Mouse (Mus musculus): Measurements from ENCODE around the gene Gm20431. TPM values are rescaled to one million over a fixed set of nuclear protein-coding genes. Genes with fewer than 3 reads are reported as not detected.

The Gm20431 gene
- total RNA-seq, 2 experiments from 2014 or later = 43.9 to 47.8 TPM

DNA sequence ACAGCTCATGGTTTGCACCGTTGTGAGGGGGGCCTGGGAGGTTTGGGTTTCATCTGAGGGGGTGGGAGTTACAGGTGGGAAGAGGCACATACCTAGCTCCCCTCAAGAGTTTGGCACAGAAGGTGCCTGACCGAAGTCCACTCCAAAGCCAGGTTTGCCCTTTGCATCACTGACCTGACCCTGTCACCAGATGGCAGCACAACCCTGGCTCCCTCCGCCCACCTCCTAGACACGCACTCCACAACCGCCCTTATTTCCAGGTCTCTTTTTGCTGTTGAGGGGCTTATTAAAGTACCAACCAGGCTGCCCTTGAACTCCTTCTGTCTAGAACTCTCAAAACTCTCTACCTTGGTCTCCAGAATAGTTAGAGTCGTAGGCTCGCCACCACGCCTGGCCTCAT lies 20.0 kb downstream of the Gm20431 start:
- DNase-seq (ENCODE audit: low spot score in 2 of 2) = no peak
- intact Hi-C loops (cut with DNase I) = loop anchor here (2.0 kb wide), 1 partner anchor 33 kb away; no protein-coding TSS in a partner anchor

DNA sequence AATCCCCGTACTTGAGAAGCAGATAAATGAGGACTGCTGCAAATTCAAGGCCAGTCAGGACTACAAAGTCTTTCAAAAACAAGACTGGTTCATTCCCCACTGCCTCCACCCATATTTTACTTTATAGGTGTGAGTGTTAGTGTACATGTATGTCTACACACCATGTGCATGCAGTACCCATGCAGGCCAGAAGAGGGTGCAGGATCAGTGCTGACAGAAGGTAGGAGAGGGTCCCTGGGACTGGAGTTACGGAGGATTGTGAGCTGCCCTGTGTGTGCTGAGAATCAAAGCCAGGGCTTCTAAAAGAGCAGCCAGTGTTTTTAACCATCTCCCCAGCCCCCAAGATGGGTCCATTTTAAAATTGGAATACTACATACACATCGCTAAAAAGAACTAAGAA lies 21.0 kb downstream of the Gm20431 start:
- no peak for DNase-seq (ENCODE audit: low spot score in 2 of 2)

DNA sequence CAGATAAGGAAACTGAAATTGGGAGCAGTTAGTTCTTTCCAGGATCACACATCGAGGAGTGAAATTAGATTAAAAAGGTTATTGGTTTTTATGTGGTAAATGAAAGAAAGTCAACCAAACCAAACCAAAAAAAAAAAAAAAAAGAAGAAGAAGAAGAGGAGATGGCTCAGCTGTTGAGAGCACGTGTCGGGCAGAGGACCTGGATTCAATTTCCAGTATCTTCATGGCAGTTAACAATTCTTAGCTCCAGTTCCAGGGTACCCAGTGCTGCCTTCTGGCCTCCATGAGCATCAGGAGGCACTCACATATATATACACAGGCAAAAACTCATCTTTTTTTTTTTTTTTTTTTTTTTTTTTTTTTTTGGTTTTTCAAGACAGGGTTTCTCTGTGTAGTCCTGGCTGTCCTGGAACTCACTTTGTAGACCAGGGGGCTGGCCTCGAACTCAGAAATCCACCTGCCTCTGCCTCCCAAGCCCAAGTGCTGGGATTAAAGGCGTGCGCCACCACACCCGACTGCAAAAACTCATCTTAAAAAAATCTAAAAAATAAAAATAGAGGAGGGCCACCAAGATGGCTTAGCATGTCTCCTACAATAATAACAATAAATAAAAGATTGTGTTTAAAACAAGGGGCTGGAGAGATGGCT lies 26.3 kb downstream of the Gm20431 start:
- DNase-seq (ENCODE audit: low spot score in 2 of 2) = no peak
- intact Hi-C loops (cut with DNase I) = no loop called here

More for the DNA sequence above, 21.0 kb downstream of the Gm20431 start:
- intact Hi-C loops (cut with DNase I) = loop anchor here (2.0 kb wide), 1 partner anchor 35 kb away; no protein-coding TSS in a partner anchor

DNA sequence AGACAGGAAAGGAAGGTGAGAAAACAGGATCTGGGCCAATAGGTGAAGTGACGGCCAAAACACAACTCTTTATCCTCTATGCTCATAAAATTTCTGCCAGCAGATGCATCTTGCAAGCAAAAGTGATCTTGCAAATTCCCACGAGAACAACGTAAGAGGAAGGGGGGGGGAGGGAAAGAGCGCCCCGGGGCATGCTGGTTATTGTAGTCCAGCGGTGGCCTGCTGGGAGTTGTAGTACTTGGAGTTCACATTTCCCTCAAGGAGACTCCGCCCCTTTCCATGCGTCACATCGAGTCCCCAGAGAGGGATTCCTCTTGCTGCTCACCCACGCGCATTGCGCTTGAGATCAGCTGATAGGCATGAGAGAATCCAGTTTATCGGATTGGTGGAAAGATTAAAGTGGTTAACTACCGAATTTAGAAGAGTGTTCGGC lies 26.9 kb downstream of the Gm20431 start:
- peak; percentile 98 to 100 for DNase-seq (ENCODE audit: low spot score in 2 of 2)
- intact Hi-C loops (cut with DNase I) = no loop called here

DNA sequence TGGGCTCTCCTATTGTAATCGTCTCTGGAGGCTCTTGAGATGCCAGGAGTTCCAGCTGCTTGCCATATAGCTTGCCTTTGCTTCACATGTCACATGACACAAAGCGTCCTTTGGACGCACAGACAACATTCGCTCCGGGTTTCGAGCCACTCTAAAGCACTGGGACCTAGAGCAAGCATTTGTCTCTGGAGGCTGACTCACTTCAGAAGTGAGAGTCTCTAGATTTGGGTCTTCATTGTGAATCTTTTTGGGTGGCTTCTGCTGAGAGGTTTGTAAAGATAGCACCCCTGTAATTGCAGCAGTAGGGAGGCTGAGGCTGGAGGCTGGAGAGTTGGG lies 27.8 kb downstream of the Gm20431 start:
- intact Hi-C loops (cut with DNase I) = no loop called here
- no peak for DNase-seq (ENCODE audit: low spot score in 2 of 2)

DNA sequence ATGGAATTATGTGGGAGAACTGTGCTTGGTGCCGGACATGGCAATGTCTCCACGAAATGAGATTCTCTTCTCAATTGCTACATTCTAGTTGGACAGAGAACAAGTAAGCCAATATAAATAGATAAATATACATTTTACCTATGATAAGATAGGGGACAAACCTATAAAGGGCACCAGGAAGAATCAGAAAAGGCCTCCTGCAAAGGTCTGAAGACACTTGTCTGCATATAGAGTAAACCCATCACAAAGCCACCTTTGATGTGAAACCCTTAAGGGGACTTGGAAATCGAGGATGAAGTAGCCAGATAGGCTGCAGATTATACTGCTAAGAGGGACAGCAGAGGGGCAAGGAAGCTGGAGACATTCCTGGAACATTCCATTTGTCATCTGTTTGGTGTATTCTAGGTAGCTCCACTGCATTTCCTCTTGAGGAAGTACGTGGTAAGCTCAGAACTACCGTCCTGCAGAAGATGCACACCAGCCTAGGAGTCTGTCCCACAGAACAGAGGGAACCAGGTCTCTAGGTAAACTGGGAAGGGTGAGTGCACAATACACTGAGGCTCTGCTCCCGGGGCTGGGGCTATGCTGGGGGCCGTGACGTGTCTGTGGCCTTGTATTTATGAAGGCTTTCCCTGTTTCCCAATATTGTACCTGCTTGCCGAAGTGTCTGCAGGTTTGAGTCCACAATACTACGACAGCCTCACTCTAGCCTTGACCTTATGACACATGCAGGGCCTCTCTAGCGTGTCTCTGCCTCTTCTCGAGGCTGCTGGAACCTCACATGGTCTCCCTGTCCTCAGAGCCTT lies 28.4 kb downstream of the Gm20431 start:
- intact Hi-C loops (cut with DNase I) = no loop called here
- DNase-seq (ENCODE audit: low spot score in 2 of 2) = no peak

DNA sequence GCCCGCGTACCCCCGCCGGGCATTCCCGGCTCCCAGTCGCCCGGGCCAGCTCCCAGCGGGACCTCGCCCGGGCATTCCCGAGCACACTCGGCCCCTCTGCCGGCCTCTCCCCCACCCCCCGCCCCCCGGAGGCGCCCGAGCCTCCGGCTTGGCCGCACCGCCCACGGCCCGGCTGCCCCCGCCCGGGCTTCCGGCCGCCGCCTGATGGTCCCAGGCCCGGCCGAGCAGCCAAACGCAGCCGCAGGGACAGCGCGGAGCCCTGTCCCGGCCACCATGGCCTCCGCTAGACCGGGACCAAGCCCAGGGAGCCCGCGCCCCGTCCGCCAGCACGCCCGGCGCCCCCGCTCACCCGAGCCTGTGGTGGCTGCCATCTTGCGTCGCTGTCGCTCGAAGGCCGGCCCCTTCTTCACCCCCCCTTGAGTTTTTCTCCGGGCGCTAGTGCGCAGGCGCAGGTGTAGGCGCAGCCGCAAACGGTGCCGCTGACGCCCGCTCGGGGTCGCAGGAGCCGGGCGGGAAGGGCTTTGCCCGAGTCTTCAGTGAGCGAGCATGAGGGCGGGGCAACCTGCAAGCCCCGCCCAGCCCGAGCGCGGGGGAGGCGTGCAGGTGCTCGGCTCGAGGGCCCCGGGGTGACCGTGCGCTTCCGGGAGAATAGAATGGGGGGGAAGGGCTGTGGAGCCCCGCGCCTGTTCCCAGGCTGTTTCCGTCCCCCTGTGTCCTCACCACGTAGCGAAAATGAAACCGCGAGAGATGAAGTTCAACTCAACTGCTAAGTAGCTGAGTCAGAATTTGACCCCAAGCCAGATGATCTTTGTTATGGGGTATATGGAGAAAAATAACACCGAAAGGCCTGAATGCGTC lies 29.5 kb downstream of the Gm20431 start, which contains the start of gene Ube2v1:
Gene Ube2v1, minus strand, starts transcription at position 505 of the 858 bp plus-strand sequence.
- intact Hi-C loops (cut with DNase I) = no loop called here
- DNase-seq (ENCODE audit: low spot score in 2 of 2) = peak; percentile 96 to 98

DNA sequence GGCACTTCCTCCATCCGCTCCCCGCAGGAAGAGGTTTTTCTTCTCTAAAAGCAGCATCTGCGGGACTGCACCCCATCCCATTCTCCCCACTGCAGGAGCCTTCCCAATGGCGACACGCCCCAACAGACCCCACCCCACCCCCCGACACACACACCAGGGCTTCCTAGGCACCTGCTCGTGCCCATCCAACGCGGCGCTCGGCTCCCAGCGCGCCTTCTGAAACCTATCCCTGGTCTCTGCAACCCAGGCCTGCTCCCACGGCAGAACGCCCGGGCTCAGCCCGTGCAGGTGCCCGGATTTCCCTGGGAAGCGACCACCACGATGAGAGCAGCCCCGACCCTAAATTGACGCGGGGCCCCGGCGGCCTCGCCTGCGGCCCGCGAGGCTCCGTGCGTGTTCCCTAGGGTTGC lies 30.1 kb downstream of the Gm20431 start:
- DNase-seq (ENCODE audit: low spot score in 2 of 2) = peak; percentile 23 to 39
- intact Hi-C loops (cut with DNase I) = no loop called here

DNA sequence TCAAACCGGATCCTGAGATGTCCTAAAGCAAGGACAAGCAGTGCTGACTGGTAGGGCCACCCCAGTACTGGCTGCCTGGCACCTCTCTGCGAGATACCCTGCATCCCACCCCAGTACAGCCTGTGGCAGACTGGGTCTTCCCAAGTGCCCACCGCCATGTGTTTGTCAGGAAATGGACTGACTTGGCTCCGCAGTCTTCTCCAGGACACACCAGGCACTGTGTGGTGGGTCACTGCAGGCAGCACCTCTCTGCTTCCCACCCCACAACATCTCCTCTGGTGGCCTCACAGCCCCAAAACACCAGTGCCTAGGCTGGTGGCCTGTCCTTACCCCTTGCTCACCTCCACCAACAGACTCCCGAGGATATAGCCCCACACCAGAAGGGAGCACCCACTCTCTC lies 30.9 kb downstream of the Gm20431 start:
- DNase-seq (ENCODE audit: low spot score in 2 of 2) = no peak
- intact Hi-C loops (cut with DNase I) = no loop called here

DNA sequence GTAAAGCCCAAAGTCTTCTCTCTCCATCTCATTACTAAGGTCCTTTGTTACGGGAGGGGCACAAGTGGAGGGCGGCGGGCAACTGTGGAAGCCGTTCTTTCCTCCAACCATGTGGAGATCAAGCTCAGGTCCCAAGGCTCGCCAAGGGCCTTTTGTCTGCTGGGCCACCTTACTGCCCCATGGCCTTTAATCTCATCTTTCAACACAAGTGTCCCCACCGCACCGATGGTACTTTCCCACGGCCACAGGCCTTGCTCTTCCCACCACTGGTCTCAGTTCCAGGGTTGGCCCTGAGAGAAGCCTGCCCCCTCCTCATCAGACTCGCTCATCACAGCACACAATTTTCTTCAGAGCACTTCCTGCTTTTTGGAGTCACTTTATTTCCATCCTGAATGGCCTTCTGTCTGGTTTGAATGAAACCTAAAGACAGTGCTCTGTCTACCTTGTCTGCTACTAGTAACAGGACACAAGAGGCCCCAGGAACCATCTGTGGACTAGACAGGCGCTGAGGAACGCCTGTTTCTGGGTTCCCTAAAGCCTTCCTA lies 31.6 kb downstream of the Gm20431 start:
- intact Hi-C loops (cut with DNase I) = no loop called here
- no peak for DNase-seq (ENCODE audit: low spot score in 2 of 2)

DNA sequence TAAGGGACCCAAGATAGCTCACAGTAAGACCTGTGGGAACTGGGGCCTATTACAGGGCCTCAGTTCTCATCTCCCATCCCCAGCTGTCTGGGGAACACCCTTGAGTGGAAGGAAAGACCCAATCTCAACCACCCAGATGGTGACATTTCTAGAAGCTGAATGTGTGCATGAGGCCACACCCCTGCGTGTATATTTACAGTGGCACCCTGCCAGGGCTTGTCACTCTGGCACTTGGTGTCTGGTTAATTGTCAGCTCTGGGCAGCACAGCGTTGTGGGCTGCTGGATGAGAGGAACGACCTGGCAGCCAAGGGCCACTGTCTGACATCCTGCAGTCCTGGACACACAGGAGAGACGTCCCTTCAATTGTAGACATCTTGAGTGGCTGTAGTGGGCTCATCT lies 32.4 kb downstream of the Gm20431 start:
- intact Hi-C loops (cut with DNase I) = no loop called here
- DNase-seq (ENCODE audit: low spot score in 2 of 2) = no peak

DNA sequence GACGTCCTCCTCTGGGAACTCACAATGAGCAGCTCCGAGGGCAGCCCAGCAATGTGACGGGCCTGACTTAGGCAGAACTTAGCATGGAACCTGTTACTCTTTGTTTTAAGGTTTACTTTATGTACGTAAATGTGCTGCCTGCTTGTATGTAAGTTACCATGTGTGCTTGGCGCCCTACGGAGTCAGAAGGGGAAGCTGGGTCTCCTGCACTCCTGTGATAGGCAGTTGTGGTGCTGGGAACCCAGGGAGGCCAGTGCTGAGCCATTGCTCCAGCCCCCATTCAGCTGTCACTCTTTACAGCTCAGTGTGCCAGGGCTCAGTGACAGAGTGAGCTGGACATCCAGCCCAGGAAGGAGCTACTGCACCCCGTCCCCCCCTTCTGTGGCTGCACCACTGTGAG lies 34.3 kb downstream of the Gm20431 start:
- intact Hi-C loops (cut with DNase I) = no loop called here
- DNase-seq (ENCODE audit: low spot score in 2 of 2) = no peak

DNA sequence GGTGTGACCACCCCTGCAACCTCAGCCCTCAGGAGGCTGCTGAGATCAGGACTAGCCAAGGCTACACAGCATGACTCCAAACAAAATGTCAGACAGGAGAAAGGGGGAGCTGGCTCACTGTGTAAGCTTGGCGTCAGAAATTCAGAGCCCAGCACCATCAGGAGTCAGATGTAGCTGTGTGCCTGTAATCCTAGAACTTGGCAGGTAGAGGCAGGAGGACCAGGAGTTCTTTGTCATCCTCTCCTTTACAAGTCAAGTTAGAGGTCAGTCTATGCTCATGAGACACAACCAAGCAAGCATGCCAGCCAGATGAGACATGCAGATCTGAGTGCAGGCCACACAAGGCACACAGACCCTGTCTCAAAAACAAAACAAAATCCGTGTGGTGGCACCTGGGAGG lies 35.6 kb downstream of the Gm20431 start:
- intact Hi-C loops (cut with DNase I) = no loop called here
- DNase-seq (ENCODE audit: low spot score in 2 of 2) = no peak

DNA sequence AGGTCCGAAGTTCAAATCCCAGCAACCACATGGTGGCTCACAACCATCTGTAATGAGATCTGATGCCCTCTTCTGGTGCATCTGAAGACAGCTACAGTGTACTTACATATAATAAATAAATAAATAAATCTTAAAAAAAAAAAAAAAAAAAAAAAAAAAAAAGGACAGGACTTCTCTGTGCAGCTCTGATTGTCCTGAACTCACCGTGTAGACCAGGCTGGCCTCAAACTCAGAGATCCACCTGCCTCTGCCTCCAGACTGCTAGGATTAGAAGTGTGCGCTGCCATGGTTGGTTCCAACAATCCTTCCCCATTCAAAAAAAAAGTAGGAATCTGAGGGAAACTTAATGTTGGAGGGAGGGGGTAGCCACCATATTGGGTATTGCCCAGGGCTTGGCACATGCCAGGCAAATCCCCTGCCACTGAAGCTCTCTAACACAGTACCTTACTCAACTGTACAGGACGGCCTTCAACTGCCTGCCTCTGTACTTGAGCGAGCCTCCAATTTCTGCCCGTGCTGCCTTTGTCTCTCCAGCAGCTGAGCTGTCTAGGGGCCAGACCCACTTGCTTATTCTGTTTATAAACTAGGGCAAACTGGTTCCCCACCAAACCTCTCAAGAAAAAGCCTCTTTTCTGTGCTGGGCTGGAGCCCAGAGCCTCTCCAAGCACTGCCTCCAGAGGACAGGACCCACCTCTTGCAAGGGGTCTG lies 36.8 kb downstream of the Gm20431 start:
- peak in 1 of 2 experiments; percentile 31 for DNase-seq (ENCODE audit: low spot score in 2 of 2)
- intact Hi-C loops (cut with DNase I) = no loop called here

DNA sequence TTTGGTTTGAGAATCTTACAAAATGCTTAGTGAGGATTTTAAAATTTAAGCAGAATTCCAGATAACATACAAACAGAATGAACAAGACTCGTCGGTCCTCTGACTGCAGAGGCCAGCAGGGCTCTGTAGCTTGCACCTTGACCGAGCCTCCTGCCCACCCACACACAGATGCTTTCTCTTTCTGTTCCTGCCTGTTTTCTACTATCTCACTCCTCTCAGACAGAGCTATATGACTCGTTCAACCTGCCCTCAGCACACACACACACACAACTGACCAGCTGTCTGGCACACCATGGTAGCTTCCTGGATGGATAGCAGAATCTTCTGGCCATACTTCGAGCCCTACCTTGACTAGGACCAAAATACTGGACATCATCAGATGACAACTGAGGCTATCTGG lies 38.3 kb downstream of the Gm20431 start:
- DNase-seq (ENCODE audit: low spot score in 2 of 2) = no peak
- intact Hi-C loops (cut with DNase I) = no loop called here

DNA sequence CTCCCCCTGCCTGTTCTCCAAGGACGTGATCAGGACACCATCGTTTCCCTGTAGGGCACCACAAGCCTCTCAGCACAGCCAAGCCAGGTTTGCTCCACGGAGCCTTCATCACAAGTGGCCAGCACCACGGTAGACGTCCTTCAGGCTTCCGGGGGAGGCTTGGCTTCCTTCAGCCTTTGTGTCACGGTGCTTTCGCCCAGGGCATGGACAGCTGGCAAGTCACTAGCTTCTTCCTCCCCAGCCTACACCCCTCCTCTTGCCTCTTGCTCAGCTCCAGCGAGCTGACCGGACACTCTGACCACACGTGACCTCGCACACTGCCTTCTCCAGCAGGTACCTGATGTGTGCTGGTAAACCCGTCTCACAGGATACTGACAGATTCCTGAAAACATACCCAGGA lies 38.9 kb downstream of the Gm20431 start:
- intact Hi-C loops (cut with DNase I) = no loop called here

DNA sequence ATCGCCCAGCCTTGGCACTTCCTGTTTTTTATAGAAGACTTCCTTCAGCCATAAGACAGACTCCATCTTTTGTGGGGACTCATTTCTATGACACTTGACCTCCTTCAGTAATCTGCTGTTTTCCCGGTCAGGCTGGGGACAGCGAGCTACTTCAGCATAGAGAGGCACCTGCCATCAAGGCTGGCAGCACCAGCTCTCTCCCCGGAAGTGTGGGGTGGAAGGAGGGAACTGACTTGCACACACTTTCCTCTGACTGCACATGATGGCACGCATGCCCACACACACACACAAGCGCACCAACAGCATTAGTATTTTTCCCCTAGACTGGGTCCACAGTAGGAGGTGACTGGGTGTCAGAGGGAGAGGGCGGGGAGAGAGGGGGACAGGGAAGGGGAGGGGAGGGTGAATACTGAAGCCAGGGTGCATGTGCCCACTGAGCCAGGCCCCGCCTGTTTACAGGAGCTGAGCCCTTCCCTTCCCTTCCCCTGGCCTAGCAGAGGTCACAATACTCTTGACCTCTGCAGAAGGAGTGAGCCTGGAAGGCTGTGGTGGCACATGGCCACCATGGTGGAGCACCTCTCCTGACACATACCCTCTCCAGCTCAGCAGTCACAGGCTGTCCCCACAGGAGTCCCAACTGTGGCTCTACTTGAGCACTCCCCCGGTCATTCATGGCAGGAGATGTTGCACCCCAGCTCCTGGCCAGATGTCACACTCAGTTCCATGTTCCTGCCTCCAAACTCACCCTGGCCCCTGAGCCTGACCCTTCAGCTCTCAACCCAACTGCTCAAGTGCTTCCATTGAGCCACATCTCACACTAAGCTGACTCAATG lies 39.8 kb downstream of the Gm20431 start:
- DNase-seq (ENCODE audit: low spot score in 2 of 2) = no peak
- intact Hi-C loops (cut with DNase I) = no loop called here

More for the DNA sequence above, 38.9 kb downstream of the Gm20431 start:
- DNase-seq (ENCODE audit: low spot score in 2 of 2) = no peak

DNA sequence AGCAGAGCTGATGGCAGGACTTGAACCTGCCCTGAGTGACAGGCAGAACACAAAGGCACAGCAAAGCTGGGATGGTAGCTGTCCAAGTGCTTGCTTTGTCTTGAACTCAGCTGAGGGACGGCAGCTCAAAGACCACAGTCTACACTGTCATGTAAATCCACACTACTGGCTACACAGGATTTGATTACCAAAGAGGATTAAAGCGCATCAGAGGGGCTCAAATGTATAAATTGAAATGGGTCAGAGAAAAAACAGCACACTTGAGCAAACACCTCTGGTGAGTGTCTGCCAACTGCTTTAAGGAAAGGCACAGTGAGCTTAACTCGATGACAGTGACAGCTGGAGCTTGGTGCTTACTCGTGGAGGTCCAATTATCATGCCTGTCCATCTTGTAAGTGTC lies 43.8 kb downstream of the Gm20431 start:
- intact Hi-C loops (cut with DNase I) = no loop called here
- DNase-seq (ENCODE audit: low spot score in 2 of 2) = no peak

Measured in left cerebral cortex, postnatal 25 days (tissue).